21 mouse cellular contexts compared by ENCODE assay signal in the genomic region with DNA sequence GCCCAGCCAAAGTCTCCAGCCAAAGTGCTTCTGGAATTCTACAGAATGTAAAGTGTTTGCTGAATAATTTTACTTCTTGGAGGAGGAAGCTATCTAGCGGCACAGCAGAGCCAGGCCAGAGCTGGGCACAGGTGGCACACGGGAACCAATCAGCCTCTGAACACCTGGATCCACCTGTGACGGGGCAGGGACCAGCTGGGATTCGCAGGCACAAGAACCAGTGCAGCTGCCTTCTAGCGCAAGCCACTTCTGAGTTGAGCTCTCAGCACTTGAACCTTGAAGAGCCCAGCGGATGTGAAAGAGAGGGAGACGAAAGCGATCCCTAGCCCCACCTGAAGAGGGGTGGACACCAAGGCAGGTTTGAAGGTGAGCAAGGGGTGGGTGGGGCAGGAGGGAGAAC. TPM values are rescaled to one million over a fixed set of nuclear protein-coding genes. Genes with fewer than 3 reads are reported as not detected.
"Had no signal": no experiment of that assay in that cellular context is flagged by ENCODE, and none has a peak within 500 bp of the region (broad histone marks: within the 10 kb centered on the region; RNA-seq: fewer than 3 reads in every experiment).

No protein-coding gene starts in this region.

- H3K27ac ChIP-seq: hindbrain, postnatal 0 days; limb, embryonic 12.5 days; limb, embryonic 15.5 days; liver, embryonic 15.5 days; neural tube, embryonic 12.5 days; neural tube, embryonic 15.5 days; stomach, postnatal 0 days had no signal

- H3K36me3 ChIP-seq: limb, embryonic 12.5 days; limb, embryonic 15.5 days; liver, embryonic 15.5 days; neural tube, embryonic 12.5 days; neural tube, embryonic 15.5 days had no signal

- ATAC-seq: hindbrain, postnatal 0 days; inflammation-experienced regulatory T-cells, adult 6 months; intestine, embryonic 16.5 days had no signal

- H3K9ac ChIP-seq: limb, embryonic 12.5 days; limb, embryonic 15.5 days; liver, embryonic 15.5 days; neural tube, embryonic 12.5 days; neural tube, embryonic 15.5 days had no signal

- DNase-seq: kidney, adult 18-20 months; kidney, adult 9 months; kidney, postnatal 14 days; kidney, postnatal 4 days; left cerebral cortex, postnatal 4 days; right cerebral cortex, adult 18-20 months; right cerebral cortex, postnatal 14 days; right cerebral cortex, postnatal 4 days; thymus, adult 2 months; thymus, postnatal 14 days had no signal

- H3K9me3 ChIP-seq: limb, embryonic 12.5 days; limb, embryonic 15.5 days; liver, embryonic 15.5 days; neural tube, embryonic 12.5 days; neural tube, embryonic 15.5 days had no signal

- H3K4me1 ChIP-seq: limb, embryonic 12.5 days; limb, embryonic 15.5 days; neural tube, embryonic 15.5 days had no signal

- H3K4me2 ChIP-seq: limb, embryonic 12.5 days; limb, embryonic 15.5 days; liver, embryonic 11.5 days; liver, embryonic 15.5 days; midbrain, embryonic 11.5 days; neural tube, embryonic 12.5 days; neural tube, embryonic 15.5 days had no signal

- H3K4me3 ChIP-seq: limb, embryonic 12.5 days; limb, embryonic 15.5 days; liver, embryonic 15.5 days; neural tube, embryonic 12.5 days; neural tube, embryonic 15.5 days had no signal

- H3K27me3 ChIP-seq: limb, embryonic 12.5 days; limb, embryonic 15.5 days; neural tube, embryonic 12.5 days; neural tube, embryonic 15.5 days had no signal

RNA-seq across cellular contexts. Expression of a gene that starts 44.0 kb away (rescaled TPM):
- polyA plus RNA-seq: inflammation-experienced regulatory T-cells, adult 6 months had no signal
